Mouse (Mus musculus): ENCODE measurements at regions not wholly inside any gene's neighbourhood (a gene's known extent, or its start where the extent isn't known, plus 50 kb on each side); places are given as distances from the start of the nearest gene placed in this dataset.

DNA sequence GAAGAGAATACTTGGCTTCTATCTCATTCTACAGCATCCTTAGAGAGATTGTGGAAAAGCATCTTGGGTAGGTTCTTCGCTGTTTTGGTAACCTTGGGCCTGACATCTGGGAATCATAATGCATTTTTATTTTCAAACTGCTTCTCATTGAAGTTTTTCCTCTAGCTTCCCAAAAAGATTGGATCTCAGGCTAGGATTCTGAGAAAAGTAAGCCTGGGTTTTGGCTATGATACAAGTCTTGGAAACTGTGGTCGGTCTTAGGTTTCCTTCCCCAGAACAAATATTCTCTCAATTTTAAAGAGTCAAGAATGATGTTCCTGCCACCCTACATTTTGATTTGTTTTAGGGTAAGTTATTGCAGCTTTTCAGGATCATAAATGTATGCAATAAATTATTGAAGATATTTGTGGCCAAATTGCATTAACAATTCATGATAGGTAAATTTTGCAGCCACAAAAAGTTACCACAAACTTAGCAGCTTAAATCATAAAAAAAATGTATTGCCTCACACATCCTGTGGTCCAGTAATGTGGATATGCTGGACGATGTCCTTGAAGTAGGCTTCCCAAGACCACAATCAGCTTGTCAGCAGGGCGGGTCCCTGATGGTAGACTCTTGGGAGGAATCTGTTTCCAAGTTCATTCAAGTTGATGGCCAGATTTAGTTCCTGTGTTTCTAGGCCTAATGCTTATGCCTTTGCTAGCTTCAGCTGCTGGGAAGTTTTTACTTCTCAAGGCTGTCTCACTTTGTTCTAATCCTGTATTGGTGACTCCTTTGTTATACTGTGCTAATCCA, 257.6 kb upstream of the Adamts5 start:
- DNase-seq (ENCODE audit: low spot score) = no peak

DNA sequence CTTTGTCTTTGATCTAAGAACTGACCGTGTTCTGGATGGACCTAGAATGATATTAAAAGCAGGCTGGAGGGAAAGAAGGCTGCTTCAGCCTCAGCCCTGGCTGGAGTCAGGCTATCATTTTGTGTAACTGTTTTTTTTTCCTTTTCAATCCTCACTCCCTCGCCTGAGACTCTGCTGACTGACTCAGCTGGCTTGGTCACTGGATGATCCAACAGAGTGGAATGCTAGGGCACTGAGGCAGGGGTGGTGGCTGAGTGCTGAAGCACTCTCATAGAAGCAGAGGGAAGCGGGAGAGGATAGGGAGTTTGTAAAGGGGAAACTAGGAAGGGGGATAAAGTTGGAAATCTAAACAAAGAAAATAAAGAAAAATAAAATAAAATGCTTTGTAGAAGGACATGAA, 236.5 kb upstream of the Adamts5 start:
- DNase-seq (ENCODE audit: low spot score) = no peak

DNA sequence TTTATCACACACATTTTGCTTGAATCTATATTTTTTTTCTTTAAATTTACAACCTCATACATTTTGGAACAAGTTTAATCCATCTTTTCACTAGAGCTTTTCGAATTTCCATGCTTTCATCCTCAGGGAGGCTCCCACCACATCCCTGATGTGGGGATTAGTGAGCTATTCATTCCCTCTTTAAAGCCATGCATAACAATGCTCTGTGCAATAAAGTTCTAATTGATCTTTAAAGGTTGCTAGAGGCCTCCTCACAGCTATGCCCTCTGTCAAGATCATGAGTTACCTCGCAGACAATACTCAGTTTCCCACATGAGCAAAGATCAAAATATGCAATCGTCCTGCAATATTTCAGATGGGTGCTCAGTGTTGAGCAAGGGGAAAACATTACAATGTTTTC, 234.5 kb upstream of the Adamts5 start:
- DNase-seq (ENCODE audit: low spot score) = no peak

DNA sequence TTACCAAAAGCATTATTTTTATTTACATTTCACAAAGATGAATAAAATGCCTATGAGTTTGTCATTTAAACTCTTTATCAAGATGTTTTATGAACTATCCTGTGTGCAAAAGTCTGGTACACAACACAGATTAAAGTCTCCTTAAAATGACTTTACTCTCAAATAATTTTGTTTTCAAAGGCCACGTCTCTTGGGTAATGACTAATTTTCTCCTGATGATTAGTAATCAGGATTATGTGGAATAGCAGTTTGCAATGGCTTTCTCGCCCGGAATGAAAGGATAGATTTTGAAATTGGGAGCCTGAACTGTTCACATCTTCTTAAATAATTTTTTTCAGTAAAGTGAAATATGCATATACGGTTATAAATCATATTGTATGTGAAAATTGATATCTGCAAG, 225.8 kb upstream of the Adamts5 start:
- DNase-seq (ENCODE audit: low spot score) = no peak

DNA sequence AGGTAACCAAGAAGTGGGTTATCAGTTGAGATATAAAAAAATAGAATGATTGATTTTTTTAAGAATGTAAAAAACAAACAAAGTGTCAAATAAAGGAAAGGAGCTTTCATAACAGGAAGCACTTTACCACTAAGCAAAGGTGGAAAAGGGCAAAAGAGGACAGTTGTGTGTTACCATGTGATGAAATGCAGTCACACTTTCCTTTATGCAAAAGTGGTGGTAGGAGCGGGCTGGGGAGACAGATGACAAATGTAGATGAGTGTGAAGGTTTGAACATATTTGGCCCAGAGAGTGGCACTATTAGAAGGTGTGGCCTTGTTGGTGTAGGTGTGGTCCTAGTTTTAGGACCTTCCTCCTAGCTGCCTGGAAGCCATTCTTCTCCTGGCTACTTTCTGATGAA, 222.6 kb upstream of the Adamts5 start:
- DNase-seq (ENCODE audit: low spot score) = no peak

DNA sequence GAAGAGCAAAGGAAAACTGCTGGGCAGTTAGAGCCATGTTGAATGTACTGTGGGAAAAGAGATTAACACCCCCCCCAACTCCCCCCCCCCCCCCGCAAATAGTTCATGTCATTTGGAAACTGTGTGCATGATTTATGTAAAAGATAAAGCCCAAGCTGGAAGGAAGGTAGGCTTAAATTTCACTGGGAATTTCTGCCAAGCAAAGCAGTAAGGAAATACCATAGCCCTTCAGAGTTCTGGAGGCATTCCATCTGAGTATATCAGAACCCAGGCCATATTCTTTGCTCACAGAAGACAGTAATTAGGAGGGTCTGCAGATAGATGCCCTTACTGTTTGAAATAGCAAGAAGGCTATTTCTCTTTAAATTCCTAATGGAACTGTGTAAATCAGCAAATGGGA, 221.3 kb upstream of the Adamts5 start:
- DNase-seq (ENCODE audit: low spot score) = no peak

DNA sequence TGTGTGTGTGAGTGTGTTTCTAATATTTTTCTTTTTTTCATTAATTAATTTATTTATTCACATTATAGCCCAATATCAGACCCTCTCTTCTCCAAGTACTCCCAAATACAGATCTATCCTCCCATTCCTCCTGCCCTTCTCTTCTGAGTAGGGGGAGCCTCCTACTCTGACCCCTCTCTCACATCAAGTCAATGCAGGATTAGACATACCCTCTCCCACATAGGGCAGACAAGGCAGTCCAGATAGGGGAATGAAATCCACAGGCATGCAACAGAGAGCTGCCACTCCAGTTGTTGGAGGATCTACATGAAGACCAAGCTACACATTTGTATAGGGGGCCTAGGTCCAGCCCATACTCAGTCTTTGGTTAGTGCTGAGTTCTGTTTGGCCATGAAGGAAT, 216.3 kb upstream of the Adamts5 start:
- no peak for DNase-seq (ENCODE audit: low spot score)

DNA sequence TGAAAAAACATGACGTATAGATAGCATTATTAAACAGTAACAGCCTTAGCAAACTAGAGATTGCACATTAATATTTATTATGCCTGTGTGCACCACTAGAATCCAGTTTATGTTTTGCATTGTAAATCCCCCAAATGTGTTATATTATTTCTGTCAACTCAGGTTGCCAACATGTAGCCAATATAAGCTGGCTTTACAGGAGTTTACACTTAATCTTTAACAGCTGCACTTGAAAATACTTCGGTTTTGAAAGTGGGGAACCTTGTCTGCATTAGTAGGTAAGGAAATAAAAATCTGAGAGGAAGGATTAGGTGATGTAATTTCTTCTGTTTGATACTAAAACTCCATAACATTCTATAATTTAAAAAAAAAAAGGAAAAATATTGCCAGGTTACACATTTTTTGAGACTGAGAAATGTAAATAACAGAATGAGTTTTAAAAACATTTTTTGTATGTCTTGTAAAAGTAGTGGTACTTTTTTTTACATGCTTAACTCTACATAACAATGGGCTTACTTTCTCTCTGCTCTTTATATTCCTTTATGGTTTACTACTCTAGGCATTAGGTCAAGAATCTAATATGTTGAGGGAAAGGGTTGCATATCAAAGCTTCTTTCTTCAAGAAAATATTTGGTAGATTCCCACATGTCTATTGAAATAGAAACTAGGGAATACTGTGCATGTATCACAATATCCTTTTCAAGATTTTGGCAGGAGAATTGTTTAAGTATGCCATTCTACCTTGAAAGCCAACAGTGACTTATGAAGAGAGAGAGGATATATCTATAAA, 214.2 kb upstream of the Adamts5 start:
- DNase-seq (ENCODE audit: low spot score) = no peak

DNA sequence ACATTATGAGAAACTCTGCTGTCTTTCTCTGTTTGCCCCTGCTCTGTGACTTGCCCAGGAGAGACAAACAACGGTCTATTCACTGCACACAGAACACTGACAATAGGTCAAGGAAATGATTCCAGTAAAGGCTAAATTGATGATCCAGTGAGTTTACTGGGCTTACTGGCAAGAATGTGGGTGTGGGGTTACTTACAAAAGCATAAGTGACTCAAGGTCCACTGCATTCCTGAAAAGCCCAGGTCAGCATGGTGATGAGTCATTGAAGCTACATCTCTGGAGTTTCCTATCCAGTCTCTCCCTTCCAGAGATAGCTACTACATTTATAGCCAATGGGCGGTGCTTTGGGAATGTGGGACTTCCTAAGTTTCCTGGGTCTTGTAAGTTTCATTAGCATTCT, 192.8 kb upstream of the Adamts5 start:
- DNase-seq (ENCODE audit: low spot score) = no peak

DNA sequence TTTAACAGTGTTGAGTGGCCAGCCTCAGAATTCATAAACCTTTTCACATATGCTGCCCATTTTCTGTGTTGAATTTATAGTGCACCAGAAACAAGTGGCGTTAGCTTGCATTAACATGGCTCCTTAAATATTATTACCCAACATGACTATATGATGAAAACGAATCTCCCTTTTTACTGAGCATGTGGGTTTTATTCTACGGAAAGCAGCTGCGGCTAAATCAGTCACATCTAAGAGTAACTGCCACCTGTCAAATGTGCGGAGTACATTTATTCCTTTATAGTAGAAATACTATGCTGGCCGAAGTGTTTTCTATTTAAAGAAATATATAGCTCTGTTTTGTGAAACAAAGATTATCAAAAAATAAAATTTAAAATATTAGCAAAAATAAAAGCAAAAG, 188.5 kb upstream of the Adamts5 start:
- no peak for DNase-seq (ENCODE audit: low spot score)

DNA sequence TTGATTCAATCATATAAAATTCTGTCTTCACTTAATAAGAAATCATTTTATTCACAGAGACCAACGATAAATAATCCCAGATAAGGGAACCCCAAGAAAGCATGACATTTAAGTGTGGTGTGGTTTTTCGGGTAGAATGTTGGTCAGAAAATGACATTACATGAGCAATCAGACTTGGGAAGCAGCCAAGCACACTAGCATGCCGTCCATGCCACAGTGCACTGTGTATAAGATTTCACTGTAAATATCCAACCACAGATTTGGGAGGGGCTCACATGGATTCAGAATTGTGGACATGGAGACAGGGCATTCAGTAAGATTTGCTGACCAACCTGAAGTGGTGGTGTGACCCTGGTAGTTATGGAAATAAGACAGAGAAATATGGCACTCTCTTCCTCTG, 185.8 kb upstream of the Adamts5 start:
- DNase-seq (ENCODE audit: low spot score) = no peak

DNA sequence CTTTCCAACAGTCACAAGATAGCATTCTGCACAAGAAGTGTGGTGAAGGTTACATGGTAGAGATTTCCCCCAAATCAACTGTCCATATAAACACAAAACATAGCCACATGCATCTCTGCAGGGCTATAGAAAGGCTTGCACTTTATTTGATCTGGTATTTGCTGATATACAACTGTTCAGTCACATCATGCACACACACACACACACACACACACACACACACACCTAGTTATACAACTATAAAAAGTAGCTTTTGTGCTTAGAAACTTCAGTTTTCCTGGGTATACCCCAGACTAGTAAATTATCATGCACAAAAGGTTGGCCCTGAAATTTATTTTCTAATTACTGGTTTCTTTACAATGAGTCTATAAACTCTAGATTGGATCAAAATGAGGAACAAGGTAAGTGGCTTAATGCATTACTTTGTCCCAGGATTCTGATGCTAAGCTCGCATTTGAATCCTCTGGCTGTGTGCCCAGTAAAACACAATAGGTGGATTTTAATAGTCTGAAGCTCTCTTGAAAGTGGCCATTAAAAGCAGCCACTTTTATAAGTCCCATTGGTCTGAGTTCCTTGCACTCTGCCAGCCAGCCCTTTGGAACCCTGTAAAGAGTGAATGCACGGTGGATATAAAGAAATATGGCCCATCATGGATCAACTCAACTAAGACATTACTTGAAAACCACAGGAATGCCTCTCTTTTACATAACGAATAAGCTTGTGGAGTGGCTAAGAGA, 166.2 kb upstream of the Adamts5 start:
- no peak for DNase-seq (ENCODE audit: low spot score)

DNA sequence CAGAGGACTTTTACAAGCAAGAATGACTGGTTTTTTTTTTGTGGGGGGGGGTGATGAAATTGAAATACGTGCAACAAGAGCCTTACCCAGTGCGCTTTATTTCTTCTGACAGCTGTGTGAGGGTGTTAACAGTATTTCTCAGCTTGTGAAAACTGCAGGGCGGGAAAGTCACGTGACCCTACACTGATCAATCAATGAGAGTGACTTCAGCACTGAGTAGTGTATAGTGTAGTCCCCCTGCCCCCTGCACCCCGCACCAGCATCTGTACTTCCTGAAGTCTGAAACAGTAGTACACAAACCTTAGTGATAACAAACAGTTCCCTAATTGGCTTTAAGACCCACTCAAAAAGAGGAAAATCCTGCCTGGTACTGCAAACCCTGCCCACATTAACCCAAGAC, 158.5 kb upstream of the Adamts5 start:
- DNase-seq (ENCODE audit: low spot score) = no peak

DNA sequence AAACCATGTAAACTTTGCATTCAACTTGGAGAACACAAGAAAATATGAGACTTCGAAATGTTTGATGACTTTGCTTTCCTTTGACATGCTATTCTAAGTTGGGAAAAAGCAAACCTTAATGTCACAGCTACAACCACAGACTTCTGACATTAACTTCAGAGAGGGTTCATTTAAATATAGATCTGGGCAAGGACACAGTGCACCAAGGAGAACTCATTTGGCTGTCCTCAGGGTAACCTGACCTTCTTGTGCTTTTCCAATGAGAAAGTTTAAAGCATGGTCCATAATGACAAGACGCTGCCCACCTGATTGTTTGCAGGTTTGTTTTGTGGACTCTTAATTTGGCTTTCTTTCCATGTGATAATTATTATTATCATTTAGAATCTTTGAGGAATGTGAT, 143.1 kb upstream of the Adamts5 start:
- DNase-seq (ENCODE audit: low spot score) = no peak

DNA sequence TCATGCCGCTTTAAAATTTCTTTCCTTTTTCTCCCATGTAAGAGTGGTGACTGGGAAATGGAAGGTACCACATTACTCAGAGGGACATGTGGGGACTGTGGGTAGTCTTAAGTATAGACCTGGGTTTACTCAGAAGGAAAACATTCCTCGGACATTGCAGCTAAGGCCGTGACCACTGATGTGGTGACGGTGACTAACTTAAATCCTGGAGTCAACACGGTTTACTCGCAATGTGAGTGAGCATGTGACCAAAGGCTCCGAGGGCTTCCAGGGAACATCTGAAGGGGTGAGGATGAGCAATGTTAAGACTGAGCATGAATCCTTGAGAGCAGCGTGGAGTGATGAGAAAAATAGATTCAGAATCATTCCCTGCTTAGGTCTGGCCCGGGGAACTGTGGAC, 133.1 kb upstream of the Adamts5 start:
- DNase-seq (ENCODE audit: low spot score) = no peak

DNA sequence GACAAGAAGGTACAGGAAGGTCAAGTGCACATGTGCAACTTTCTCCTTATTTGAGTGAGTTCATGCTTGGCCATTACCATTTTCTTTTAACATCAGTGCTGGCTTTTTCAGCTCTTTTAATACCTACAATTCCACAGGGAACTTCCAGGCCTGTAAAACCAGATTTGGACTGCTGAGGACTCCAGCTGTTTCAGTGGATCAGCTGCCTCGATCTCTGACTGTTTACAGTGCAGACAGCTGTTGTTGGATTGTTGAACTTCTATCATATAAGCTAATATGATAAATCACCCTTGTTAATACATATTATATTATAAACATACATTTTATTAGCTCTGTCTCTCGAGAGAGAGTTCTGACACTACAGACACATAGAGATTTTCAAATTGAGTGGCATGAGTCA, 126.1 kb upstream of the Adamts5 start:
- DNase-seq (ENCODE audit: low spot score) = no peak

DNA sequence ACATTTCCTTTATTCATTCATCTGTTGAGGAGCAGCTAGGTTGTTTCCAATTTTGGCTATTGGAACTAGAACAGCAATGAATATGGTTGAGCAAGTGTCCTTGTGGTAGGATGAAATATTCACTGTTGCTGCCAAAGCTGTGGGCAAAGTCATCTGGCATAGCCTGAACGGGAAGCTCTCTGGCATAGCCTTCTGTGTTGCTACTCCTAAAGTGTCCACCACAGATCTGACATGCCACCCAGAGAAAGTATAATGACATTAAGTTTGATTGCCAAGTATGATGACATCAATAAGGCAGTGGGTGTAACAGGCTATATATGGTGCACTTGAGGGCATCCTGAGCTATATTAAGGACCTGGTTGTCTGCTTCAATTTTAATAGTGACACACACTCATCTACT, 113.7 kb upstream of the Adamts5 start:
- DNase-seq (ENCODE audit: low spot score) = peak; percentile 10

DNA sequence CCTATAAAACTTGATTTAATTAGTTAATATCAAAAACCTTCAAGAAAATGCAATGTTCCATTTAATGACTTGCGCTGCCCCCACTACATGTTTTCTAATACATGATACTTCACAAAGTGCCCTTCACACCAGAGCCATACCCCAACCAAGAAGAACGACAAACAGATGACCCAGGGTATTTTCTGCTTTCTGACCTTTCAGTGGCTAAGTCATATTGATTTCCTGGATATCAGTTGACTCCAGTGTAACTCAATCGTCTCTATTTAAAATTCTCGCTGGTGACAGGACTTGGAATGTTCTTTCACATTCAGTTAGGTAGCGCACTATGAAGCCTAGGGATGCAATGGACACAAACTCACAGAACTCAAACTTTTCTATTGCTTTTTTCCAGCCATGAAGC, 109.4 kb upstream of the Adamts5 start:
- DNase-seq (ENCODE audit: low spot score) = no peak

DNA sequence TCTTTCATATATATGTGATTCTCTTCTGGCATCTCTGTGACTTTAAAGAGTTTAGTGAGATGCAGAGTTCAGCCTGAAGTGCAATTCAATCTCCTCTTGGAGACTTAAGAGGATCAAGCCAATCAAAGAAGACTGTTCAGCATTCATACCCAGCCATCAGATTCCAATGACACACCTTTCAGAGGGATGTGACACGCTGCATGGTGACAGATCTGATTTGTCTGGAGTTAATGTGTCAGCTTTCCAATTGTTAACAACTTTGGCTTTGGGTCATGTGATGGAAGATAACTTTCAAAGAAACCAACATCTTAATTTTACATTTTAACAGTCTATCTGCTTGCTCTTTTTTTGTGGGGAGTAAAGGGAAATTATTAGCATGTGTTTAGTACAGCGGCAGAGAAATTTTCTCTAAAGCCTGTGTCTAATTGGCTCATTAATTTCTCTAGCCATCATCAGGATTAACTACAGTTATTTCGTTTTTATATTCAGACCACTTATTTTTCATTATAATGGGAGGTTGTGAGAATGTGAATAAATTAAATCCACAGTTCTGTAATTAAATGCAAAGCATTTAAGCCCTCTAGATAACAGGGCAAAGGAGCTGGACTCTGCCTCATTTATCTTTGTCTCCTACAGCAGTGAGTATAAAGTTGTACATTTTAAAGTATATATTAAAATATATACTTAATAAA, 108.2 kb upstream of the Adamts5 start:
- DNase-seq (ENCODE audit: low spot score) = no peak

DNA sequence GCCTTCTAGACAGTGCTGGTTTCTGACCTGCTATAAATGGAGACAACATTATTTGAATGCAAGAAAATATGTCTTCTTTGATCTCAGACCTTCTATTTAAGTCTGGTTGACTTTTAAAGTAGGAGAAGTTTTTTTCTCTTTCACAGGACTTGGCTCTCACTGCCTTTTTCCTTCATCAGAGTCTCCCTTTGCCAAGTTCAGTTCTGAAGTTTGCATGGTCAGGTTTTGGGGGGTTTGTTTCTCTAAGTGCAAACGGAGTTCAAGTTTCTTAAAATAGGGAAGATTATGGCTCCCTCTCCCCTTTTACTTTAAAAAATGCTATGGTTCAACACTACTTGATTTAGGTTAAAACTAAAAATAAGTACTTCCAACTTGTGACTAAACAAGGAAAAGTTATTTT, 106.2 kb upstream of the Adamts5 start:
- no peak for DNase-seq (ENCODE audit: low spot score)

DNA sequence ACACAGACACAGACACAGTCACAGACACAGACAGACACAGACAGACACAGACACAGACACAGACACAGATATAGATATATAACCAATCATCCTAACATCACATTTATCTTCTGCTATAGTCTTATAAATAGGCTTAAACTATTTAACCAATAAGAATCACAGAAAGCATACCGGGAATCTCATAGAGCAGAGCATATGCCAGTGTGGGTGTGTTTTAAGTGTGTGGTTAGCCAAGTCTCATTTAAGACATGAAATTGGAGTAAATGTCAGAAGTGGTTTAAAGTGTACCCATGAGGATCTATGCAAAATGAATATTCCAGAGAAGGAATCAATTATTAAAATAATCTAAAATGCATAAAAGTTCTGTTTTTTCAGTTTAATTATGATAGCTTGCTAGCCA, 99.2 kb upstream of the Adamts5 start:
- no peak for DNase-seq (ENCODE audit: low spot score)

DNA sequence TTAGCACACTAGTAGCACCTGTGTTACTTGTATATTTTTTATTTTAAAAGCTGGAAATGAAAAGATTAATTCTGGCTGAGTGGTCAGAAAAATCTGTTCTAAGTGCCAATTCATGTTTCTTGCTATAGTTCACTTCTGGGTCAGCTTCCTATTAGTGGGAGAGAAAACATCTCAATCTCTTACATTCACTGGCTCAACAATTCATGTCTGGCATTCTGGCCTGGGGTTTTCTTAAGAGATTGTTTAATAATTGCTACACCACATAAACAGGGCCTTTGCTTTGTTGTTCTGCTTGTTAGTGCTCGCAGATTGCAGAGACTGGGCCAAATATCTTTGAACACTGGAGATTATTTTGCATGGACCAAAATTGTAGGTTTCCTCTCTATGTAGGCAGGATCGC, 84.2 kb upstream of the Adamts5 start:
- DNase-seq (ENCODE audit: low spot score) = no peak

Measured in layer of hippocampus, adult 11-12 months (tissue).